Mouse (Mus musculus) olfactory bulb, adult 2 months (tissue): ENCODE results near the gene Rybp. TPM values are rescaled to one million over a fixed set of nuclear protein-coding genes. Genes with fewer than 3 reads are reported as not detected.

Source experiments
- H3K27ac ChIP-seq: fragments of 200-500 bp; 2 replicates; pipeline ENCODE4 v1.5.1; 2012; ENCODE audit warnings: low read depth, low read length; ENCODE audit not compliant: insufficient read depth
- H3K4me1 ChIP-seq: fragments of 200-500 bp; 2 replicates; pipeline ENCODE4 v1.6.1; 2012; ENCODE audit warnings: low read length; ENCODE audit not compliant: control insufficient read depth, insufficient read depth
- H3K4me3 ChIP-seq: fragments of 200-500 bp; 2 replicates; pipeline ENCODE4 v1.5.1; 2012; ENCODE audit warnings: mild to moderate bottlenecking, low read depth, low read length, moderate library complexity; ENCODE audit not compliant: insufficient read depth
- CTCF ChIP-seq: fragments of 200-500 bp; IDR thresholded peaks from 2 replicates; pipeline ENCODE4 v1.5.1; 2012; ENCODE audit warnings: low read depth, mild to moderate bottlenecking, low read length, moderate library complexity; ENCODE audit not compliant: insufficient read depth
- POLR2A ChIP-seq: fragments of 200-500 bp; IDR thresholded peaks from 2 replicates; pipeline ENCODE4 v1.6.1; 2012; ENCODE audit warnings: mild to moderate bottlenecking, low read depth, low read length, moderate library complexity; ENCODE audit not compliant: insufficient read depth
- WGBS: fragments of 180-500 bp; shearing (Covaris S2); methylation state at CpG from one replicate; pipeline ENCODE4 v1.1.7; 2018; 5-methylcytosine and 5-hydroxymethylcytosine counted together
- polyA plus RNA-seq: library from polyadenylated mRNA; stranded (reverse); fragments of >200 nt; gene quantifications from 2 replicates; pipeline ENCODE4 v1.2.4, GENCODE M21; 2012; ENCODE audit warnings: low replicate concordance; ENCODE audit not compliant: missing spikeins, insufficient read depth, insufficient read length

Rybp gene
- polyA plus RNA-seq, 1 experiment, result not detected

DNA sequence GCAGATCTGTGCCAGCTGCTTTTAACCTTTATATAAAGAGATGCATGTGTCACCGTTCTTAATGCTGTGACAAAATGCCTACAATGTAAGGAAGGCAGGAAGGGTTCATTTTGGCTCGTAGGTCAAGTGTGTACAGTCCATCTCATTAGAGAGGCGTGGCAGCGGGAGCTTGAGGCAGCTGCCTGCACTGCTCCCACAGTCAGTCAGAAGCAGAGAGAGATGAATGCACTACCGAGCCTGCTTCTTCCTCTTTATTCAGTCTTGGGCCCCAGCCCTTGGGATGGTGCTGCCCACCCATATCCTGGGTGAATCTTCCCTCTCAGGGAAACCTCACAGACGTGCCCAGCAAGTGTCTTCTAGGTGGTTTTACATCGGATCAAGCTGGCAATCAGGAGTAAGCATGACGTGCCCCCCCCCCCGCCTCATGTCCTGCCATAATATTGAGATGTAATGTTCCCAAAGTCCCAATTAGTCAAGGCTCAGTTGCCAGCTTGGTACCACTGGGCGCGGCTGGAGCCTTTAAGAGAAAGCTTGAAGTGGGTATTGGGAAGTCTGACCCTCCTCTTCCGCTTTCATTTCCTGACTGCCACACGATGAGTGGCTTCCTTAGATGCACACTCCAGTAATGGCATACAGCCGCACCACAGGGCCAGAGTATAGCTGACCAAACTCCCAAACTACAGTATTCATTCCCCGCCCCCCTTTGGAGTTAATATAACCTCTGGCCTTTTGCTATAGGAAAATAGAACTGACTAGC lies 96.3 kb downstream of the Rybp start:
- 89% methylated on average over 15 of the region's 15 CpGs for WGBS
- H3K4me3 ChIP-seq, result no peak overlapping the region
- H3K27ac ChIP-seq, result no peak overlapping the region
- peaks cover 27% of the 10 kb centered on the region for H3K4me1 ChIP-seq
- TF ChIP-seq CTCF (no peak), POLR2A (no peak)

DNA sequence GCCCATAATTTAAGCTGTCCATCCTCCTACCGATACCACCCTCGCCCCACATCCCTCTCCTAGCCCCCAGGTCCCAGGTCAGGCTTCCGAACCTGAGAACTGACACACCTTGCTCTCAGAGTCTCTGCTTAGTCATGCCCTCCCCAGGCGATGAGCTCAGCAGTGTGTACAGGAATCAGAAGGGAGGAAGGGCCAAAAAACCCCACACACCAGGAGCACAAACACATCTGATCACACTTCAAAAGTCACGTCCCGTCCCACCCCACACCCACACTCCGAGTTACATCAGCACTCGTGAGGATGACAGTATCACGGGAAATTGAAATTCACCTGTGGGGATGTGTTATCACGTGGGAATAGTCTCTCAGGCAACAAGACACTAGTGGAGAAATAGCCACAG lies 97.0 kb downstream of the Rybp start:
- no peak for TF ChIP-seq POLR2A
- no peak for TF ChIP-seq CTCF
- Histone ChIP-seq H3K4me1 (peaks cover 26% of the 10 kb centered on the region), H3K27ac (no peak overlapping the region), H3K4me3 (no peak overlapping the region)
- WGBS, result 81% methylated on average over 10 of the region's 10 CpGs

DNA sequence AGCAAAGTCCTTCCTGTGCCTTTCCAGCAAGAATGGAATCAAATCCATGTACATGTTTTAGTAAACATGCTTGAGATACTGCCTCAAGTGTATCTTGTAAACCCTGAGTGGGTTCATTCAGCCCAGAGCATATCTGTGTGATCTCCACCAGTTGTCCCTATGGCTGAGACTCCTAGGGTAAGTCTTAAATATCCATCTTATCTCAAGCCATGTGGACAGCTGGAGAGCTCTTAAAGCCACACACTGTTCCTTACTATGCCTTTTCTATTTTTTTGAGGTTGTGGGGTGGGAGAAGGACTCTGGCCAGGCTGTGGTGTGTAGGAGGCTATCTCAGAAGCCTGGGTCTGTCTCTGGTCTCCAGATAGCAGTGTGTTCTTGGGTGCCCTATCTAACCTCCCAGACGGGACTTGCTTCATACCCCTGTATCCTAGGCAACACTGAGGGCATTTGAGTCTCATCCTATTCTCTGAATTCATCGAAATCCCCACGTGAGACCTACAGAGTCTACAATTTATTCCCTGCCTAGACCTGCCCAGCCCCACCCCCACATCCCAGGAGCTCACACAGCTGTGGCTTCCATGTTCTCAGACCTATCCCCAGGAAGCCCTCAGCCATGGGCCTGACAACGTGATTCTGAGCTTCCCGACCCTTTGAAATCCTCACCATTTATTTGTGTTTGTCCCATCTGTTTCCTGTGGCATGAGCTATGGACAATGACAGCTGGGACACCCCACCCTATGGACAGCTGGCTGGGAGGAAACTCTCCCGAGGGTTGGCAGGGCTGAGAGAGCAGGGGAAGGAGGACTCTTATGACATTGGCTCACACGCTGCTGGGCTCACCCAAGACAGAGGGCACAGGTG lies 98.2 kb downstream of the Rybp start:
- 53% methylated on average over 7 of the region's 7 CpGs for WGBS
- no peak overlapping the region for H3K27ac ChIP-seq
- TF ChIP-seq CTCF, result no peak
- no peak for TF ChIP-seq POLR2A
- H3K4me1 ChIP-seq, result peaks cover 22% of the 10 kb centered on the region
- H3K4me3 ChIP-seq, result no peak overlapping the region

DNA sequence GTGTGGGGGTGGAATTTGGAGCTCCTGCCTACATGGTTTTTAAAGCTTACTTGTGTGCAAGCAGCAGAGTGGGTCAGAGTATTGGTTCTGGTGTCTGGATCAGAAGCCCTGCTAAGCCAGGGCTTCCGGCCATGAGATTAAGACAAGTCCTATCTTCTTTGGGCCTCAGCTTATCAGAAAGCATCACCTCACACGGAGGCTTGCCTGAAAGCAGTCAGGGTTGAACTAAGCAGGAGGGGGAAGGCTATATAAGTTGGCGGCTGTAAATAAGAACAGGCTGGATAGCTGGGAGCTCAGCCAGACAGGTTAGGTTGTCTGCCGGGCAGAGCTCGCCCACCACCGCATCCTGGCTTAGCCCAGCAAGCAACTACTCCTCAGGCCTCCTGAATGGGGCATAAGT lies 99.5 kb downstream of the Rybp start:
- Histone ChIP-seq H3K27ac (no peak overlapping the region), H3K4me3 (no peak overlapping the region), H3K4me1 (peaks cover 15% of the 10 kb centered on the region)
- TF ChIP-seq CTCF (no peak), POLR2A (no peak)
- WGBS, result 88% methylated on average over 6 of the region's 6 CpGs

DNA sequence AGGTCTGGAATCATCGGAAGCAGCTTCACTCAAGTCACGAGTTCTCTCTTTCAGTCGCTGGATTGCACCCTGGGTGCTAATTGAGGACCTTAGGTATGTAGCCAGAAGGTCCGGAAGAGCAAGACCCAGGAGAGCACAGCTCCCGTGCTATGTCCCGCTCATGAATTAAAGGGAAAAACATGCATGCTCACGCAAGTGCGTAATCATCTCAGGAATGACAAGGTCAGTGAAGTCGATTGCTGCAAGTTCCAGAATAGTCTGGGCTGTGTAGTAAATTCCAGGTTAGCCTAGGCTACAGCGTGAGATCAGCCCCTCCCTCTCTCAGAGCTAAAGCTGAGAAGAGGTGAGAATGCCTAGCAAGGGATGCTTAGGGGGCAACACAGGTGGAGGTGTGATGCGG lies 100.5 kb downstream of the Rybp start:
- Histone ChIP-seq H3K27ac (no peak overlapping the region), H3K4me1 (peaks cover 14% of the 10 kb centered on the region; the same call in 1 of the 2 replicates), H3K4me3 (no peak overlapping the region)
- no peak for TF ChIP-seq POLR2A
- no peak for TF ChIP-seq CTCF
- WGBS, result 88% methylated on average over 11 of the region's 11 CpGs

DNA sequence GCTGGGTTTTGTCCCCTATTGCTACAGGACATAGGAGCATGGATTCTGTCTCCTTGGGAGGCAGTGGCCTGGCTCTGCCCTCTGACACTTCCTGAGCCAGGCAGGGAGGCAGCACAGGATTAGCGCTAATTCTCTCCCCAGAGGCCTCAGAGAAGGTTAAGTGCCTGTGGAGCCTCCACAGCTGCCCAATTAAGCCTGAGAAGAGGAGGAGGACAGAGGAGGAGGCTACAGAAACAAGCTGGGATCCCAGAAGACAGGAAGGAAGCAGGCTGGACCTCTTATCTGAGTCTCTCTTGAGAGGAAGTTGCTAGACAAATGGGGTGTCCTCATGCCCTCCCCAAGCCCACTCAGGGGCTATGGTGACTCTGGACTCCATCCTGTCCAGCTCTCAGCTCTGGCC lies 101.8 kb downstream of the Rybp start:
- WGBS, result 43% methylated on average over 1 of the region's 1 CpGs
- Histone ChIP-seq H3K27ac (no peak overlapping the region), H3K4me1 (peaks cover 11% of the 10 kb centered on the region; the same call in 1 of the 2 replicates), H3K4me3 (no peak overlapping the region)
- TF ChIP-seq CTCF, result no peak

DNA sequence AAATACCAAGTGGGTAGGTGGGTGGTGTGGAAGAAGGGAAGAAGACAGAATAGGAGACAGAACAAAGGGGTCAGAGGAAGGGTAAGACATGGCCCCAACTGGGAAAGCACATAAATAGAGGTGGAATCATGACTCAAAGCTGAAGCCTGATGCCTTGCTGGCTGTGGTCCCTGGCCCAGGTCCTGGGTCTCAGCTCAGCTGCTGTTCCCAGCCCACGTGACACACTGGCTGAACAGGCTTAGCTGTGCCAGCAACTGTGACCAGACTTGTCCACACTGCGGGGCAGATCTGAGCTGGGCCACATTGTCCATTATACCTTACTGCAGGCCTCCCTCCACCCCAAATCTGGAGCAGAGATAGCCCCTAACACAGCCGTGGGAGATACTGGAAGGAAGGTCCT lies 103.9 kb downstream of the Rybp start:
- WGBS, result 66% methylated on average over 3 of the region's 3 CpGs
- TF ChIP-seq POLR2A (no peak), CTCF (no peak)
- Histone ChIP-seq H3K4me3 (no peak overlapping the region), H3K27ac (no peak overlapping the region), H3K4me1 (peaks cover 6% of the 10 kb centered on the region; the same call in 1 of the 2 replicates)

DNA sequence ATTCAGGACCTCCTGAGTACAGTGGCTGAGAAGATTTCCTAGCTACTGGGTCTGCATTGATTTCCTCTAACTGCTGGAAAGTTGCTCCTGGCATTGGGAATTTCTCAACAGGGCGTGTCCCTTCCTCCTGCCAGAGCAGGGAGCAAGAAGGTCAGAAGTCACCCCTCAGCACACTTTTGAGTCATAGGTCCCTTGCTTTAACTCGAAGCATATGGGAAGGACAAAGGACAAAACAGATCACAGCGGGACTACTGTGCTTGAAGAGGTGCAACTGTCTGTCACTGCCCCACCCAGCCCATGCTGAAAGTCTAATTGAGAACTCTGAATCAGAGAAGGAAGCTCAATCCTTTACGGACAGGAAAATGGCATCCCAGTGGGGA lies 106.4 kb downstream of the Rybp start:
- Histone ChIP-seq H3K27ac (no peak overlapping the region), H3K4me1 (peaks cover 7% of the 10 kb centered on the region; the same call in 1 of the 2 replicates), H3K4me3 (no peak overlapping the region)
- WGBS, result 91% methylated on average over 4 of the region's 4 CpGs
- no peak for TF ChIP-seq POLR2A
- no peak for TF ChIP-seq CTCF

DNA sequence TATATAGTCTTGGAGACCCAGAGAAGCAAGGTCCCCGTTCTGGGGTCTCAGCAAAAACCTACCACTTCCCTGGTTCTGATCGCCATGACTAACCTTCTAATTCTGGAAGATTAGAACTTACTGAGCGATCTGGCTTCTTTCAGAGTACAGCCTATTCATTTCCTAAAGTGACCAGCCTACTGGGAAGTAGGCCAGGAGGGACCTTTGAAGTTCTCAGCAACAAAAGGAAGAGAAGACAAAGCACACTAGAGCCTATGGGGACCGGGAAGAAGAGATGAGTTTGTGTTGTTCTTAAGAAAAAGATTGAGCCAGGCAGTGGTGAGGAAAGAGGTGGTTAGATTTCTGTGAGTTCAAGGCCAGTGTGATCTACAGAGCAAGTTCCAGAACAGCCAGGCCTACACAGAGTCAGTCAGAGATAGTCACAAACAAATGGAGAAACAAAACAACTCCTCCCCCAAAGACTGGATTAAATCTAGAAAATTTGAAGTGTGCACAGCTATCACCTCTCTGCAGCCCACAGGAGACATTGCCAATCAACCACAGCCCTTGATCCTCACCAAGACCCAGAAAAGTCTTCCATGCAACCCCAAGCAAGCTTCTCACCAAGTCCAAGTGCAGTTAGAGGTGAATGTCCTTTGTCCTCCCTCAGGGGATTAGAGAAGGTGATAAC lies 106.9 kb downstream of the Rybp start:
- no peak overlapping the region for H3K4me3 ChIP-seq
- TF ChIP-seq CTCF (no peak), POLR2A (no peak)
- 54% methylated on average over 4 of the region's 4 CpGs for WGBS
- H3K27ac ChIP-seq, result no peak overlapping the region
- H3K4me1 ChIP-seq, result peaks cover 2% of the 10 kb centered on the region; the same call in 1 of the 2 replicates

DNA sequence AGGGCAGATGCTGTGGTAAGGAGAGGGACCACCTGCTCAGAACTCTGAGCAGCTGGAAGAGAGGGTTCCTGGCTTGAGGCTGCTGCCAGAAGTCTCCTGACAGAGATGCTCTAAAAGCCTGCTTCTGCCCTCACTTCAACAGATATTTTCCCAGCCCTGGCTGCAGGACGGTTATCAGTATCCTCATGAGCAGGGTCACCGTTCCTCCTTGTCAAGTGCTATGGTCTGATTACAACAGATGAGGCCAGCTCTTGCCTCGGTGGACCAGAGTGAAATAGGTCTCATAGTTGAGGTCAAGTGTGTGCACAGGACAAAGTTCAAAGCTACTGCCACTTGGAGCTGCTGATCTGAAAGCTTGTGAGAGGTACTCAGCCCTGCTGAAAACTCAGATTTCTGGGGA lies 108.5 kb downstream of the Rybp start:
- TF ChIP-seq CTCF (no peak), POLR2A (no peak)
- Histone ChIP-seq H3K27ac (no peak overlapping the region), H3K4me3 (no peak overlapping the region), H3K4me1 (peaks cover 2% of the 10 kb centered on the region; the same call in 1 of the 2 replicates)
- 91% methylated on average over 3 of the region's 3 CpGs for WGBS
